Mouse (Mus musculus) G1E (cell line): ENCODE data around the gene Efna4.

Experiments used
- CTCF ChIP-seq: IDR thresholded peaks from 2 replicates; pipeline ENCODE4 v1.5.1; 2012; ENCODE audit warnings: low read depth, low read length, inconsistent platforms, mixed read lengths
- GATA1 ChIP-seq: IDR thresholded peaks from 2 replicates; pipeline ENCODE4 v1.6.1; 2012; ENCODE audit warnings: borderline replicate concordance, low read length, inconsistent platforms, mixed read lengths
- GATA2 ChIP-seq: IDR thresholded peaks from 2 replicates; pipeline ENCODE4 v1.6.1; 2012; ENCODE audit warnings: low read depth, low read length, inconsistent platforms, borderline replicate concordance
- POLR2AphosphoS5 ChIP-seq: IDR thresholded peaks from 2 replicates; pipeline ENCODE4 v1.6.1; 2012; ENCODE audit warnings: low read depth, low read length, inconsistent platforms; ENCODE audit not compliant: insufficient replicate concordance
- TAL1 ChIP-seq: conservative IDR thresholded peaks from 2 replicates; pipeline ENCODE4 v1.6.1; 2012; ENCODE audit warnings: low read depth, low read length, inconsistent platforms, mixed read lengths

DNA sequence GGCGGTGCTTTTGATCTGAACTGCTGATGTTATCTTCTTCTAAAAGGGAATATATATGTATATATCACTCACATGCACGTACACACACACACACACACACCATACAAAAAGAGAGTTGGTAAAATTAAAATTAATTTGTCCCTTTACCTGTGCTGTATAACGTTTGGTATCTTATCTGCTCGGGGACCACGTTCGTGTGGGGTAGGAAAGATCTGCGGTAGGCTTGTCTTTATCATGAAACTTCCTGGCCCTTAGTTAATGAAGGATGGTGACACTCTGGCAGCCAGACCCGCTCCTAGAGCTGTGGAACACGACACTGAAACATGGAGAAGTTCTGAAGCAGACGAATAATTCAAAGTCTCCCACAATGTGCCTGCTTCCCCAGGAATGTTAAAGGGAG lies 46.0 kb downstream of the Efna4 start:
- TF ChIP-seq CTCF (no peak), TAL1 (no peak), GATA1 (no peak), GATA2 (no peak), POLR2AphosphoS5 (no peak)
